Mouse (Mus musculus) olfactory bulb, adult 2 months (tissue): ENCODE measurements around the gene Spry2.

Source experiments
- CTCF ChIP-seq: fragments of 200-500 bp; IDR thresholded peaks from 2 replicates; pipeline ENCODE4 v1.5.1; 2012; ENCODE audit warnings: low read depth, mild to moderate bottlenecking, low read length, moderate library complexity; ENCODE audit not compliant: insufficient read depth
- POLR2A ChIP-seq: fragments of 200-500 bp; IDR thresholded peaks from 2 replicates; pipeline ENCODE4 v1.6.1; 2012; ENCODE audit warnings: mild to moderate bottlenecking, low read depth, low read length, moderate library complexity; ENCODE audit not compliant: insufficient read depth

DNA sequence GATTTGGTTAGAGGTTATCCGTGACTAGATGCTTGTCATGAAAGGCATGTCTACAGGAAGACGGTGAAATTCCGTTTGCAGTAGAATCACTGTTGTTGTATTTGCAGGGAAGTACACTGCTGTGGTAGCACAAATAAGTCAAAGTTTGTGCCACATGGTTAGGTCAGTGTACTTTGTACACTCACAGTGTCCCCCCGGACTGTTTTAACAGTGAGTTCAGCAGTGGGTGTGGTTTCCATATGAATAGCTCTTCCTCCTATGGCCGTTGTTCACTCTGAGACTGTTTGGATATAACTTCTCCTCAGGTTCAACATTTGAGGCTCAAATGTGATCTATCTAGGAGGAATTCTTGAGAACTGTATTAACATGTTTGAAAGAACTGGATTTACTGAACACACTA is 25.8 kb upstream of the Spry2 start:
- no peak for TF ChIP-seq CTCF
- TF ChIP-seq POLR2A, result no peak
